Mouse (Mus musculus): ENCODE measurements around the gene Raet1e.

DNA sequence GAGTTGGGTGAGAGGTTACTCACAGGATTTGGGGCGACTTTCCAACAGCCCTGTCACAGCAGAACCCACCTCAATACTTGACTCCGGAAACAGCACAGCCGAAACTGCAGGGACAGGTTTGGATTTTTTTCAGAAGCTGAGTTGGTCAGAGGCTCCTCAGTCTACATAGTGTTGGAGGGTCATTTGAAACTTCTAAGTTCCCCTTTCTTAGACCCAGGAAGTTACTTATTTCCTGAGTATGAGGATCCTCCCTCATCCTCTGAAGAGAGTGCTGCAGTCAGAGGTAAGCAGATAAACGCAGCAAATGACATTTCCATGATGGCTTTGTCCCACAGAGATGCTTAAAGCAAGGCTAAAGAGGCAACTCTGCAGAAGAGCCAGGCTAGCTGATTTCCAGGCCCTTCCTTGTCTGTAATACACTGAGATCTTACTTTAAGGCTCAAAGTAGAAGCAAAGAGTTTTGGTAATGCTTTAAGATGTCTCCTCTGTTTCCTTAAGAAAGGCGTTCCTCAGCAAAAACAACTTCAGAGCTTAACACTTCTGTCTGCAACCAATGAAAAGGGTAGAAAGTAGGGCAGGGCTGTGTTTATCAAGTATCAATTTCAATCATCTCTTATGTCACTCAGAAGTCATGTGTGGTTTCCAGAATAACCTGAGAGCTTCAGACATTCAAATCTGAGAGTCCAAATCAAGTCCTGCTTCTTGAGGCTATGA is 144.1 kb downstream of the Raet1e start:
- no peak for TF ChIP-seq CTCF (IDR thresholded peaks at IDR 0.05; ENCODE audit: low read depth)
- no peak for TF ChIP-seq EP300 (IDR thresholded peaks at IDR 0.05; ENCODE audit: low read depth)
